Mouse (Mus musculus) lung, postnatal 0 days (tissue): ENCODE measurements at regions not wholly inside any gene's neighbourhood (a gene's known extent, or its start where the extent isn't known, plus 50 kb on each side); places are given as distances from the start of the nearest gene placed in this dataset.

Source experiments
- CTCF ChIP-seq: IDR thresholded peaks from 2 replicates; pipeline ENCODE4 v1.5.1; 2016; ENCODE audit warnings: antibody characterized with exemption, mild to moderate bottlenecking
- EP300 ChIP-seq: IDR thresholded peaks from 2 replicates; pipeline ENCODE4 v1.6.1; 2016; ENCODE audit warnings: antibody characterized with exemption, mild to moderate bottlenecking, control low read depth

GRCm38 (mm10) chr2:161425587-161425986, 316.7 kb upstream of the Chd6 start:
- TF ChIP-seq CTCF, result no peak
- TF ChIP-seq EP300, result no peak
